Mouse (Mus musculus) hindbrain, embryonic 16.5 days (tissue): ENCODE results near the gene Hpse2. TPM values are rescaled to one million over a fixed set of nuclear protein-coding genes. Genes with fewer than 3 reads are reported as not detected.
A peak's percentile ranks its signal among the peaks of the same experiment; 100 is the strongest.
"Not testable (repeated sequence)": the region's sequence is repeated elsewhere in the genome, so short reads cannot be mapped to it uniquely, and the experiment has no call there.

ENCODE experiments used
- ATAC-seq: fragments of 200-750 bp; cut with Nextera tagmentation; 2 replicates; pipeline ENCODE4 v1.8.0; 2017; ENCODE audit warnings: moderate TSS enrichment, moderate library complexity
- H3K27ac ChIP-seq: fragments of 300-500 bp; sonication (generic); 2 replicates; pipeline ENCODE4 v1.5.1; 2014; ENCODE audit warnings: low read depth, mild to moderate bottlenecking, control low read depth, low read length, moderate library complexity
- H3K27me3 ChIP-seq: fragments of 300-500 bp; sonication (generic); replicated peaks from 2 replicates; pipeline ENCODE4 v1.6.1; 2014; ENCODE audit warnings: low read length; ENCODE audit not compliant: control insufficient read depth, insufficient read depth
- H3K36me3 ChIP-seq: fragments of 300-500 bp; sonication (generic); 2 replicates; pipeline ENCODE4 v1.6.1; 2014; ENCODE audit warnings: mild to moderate bottlenecking, low read length, moderate library complexity, mixed read lengths; ENCODE audit not compliant: control insufficient read depth, insufficient read depth
- H3K4me1 ChIP-seq: fragments of 300-500 bp; sonication (generic); 2 replicates; pipeline ENCODE4 v1.6.1; 2014; ENCODE audit warnings: low read depth, low read length; ENCODE audit not compliant: control insufficient read depth, insufficient read depth
- H3K4me2 ChIP-seq: fragments of 300-500 bp; sonication (generic); 2 replicates; pipeline ENCODE4 v1.6.1; 2014; ENCODE audit warnings: mild to moderate bottlenecking, low read length, control low read depth, moderate library complexity
- H3K4me3 ChIP-seq: fragments of 300-500 bp; sonication (generic); 2 replicates; pipeline ENCODE4 v1.5.1; 2014; ENCODE audit warnings: mild to moderate bottlenecking, low read length, control low read depth, moderate library complexity
- H3K9ac ChIP-seq: fragments of 300-500 bp; sonication (generic); 2 replicates; pipeline ENCODE4 v1.6.1; 2014; ENCODE audit warnings: low read depth, mild to moderate bottlenecking, control low read depth, low read length, moderate library complexity
- H3K9me3 ChIP-seq: fragments of 300-500 bp; sonication (generic); 2 replicates; pipeline ENCODE4 v1.6.1; 2014; ENCODE audit warnings: mild to moderate bottlenecking, low read length, moderate library complexity; ENCODE audit not compliant: control insufficient read depth
- WGBS: fragments of 180-500 bp; shearing (Covaris S2); extraction: QIAGEN DNeasy Blood & Tissue Kit; methylation state at CpG from one replicate; pipeline ENCODE4 v1.1.7; 2014; 5-methylcytosine and 5-hydroxymethylcytosine counted together
- polyA plus RNA-seq: library from polyadenylated mRNA; unstranded; fragments of >200 nt; fragmentation: Nextera tagmentation; extraction: Ambion mirVana; gene quantifications from 2 replicates; pipeline ENCODE4 v1.2.1, GENCODE M21; 2015

The Hpse2 gene
- polyA plus RNA-seq, 1 experiment from 2014 or later = 0.20 TPM

GRCm38 (mm10) chr19:43386041-43386952, 1.9 kb downstream of the Hpse2 start:
- under 1% methylated on average over 48 of the region's 48 CpGs for WGBS
- Histone ChIP-seq H3K27me3 (peaks cover 49% of the 10 kb centered on the region), H3K9ac (no peak overlapping the region)

GRCm38 (mm10) chr19:43385451-43385850, 2.7 kb downstream of the Hpse2 start:
- Histone ChIP-seq H3K9ac (no peak overlapping the region), H3K27ac (no peak overlapping the region), H3K36me3 (no peaks in the 10 kb centered on the region), H3K27me3 (peaks cover 49% of the 10 kb centered on the region), H3K4me3 (peak overlapping the region; percentile 36), H3K4me1 (peaks cover 20% of the 10 kb centered on the region), H3K9me3 (no peaks in the 10 kb centered on the region), H3K4me2 (peak overlapping the region; percentile 66)
- WGBS = 3% methylated on average over 13 of the region's 13 CpGs
- ATAC-seq = no peak

More at GRCm38 (mm10) chr19:43386041-43386952, 1.9 kb downstream of the Hpse2 start:
- Histone ChIP-seq H3K27ac (no peak overlapping the region), H3K4me1 (peaks cover 20% of the 10 kb centered on the region), H3K36me3 (no peaks in the 10 kb centered on the region), H3K9me3 (no peaks in the 10 kb centered on the region), H3K4me2 (peak overlapping the region; percentile 66), H3K4me3 (peak overlapping the region; percentile 40)
- ATAC-seq = no peak

GRCm38 (mm10) chr19:43384978-43385431, 3.1 kb downstream of the Hpse2 start:
- Histone ChIP-seq H3K4me2 (peak overlapping the region; percentile 66), H3K27ac (no peak overlapping the region), H3K9me3 (no peaks in the 10 kb centered on the region), H3K4me1 (peaks cover 20% of the 10 kb centered on the region), H3K27me3 (peaks cover 49% of the 10 kb centered on the region), H3K4me3 (peak overlapping the region; percentile 36), H3K9ac (0 out of 2 replicates have a peak overlapping the region, but pooled peaks have one; percentile 35), H3K36me3 (no peaks in the 10 kb centered on the region)
- ATAC-seq = no peak
- WGBS = 0% methylated on average over 25 of the region's 25 CpGs

- peaks cover 47% of the 10 kb centered on the region for H3K27me3 ChIP-seq
- no peak overlapping the region for H3K27ac ChIP-seq
- peak overlapping the region; percentile 66 for H3K4me2 ChIP-seq
- H3K4me3 ChIP-seq = peak overlapping the region; percentile 36
- no peak for ATAC-seq
- peaks cover 20% of the 10 kb centered on the region for H3K4me1 ChIP-seq
- 0 out of 2 replicates have a peak overlapping the region, but pooled peaks have one; percentile 35 for H3K9ac ChIP-seq
- H3K36me3 ChIP-seq = no peaks in the 10 kb centered on the region
- H3K9me3 ChIP-seq = no peaks in the 10 kb centered on the region
- 2% methylated on average over 19 of the region's 19 CpGs for WGBS
Observed at GRCm38 (mm10) chr19:43384346-43384977, 3.7 kb downstream of the Hpse2 start.

- ATAC-seq = no peak
- Histone ChIP-seq H3K9me3 (no peaks in the 10 kb centered on the region), H3K36me3 (no peaks in the 10 kb centered on the region), H3K27me3 (no peaks in the 10 kb centered on the region), H3K4me1 (no peaks in the 10 kb centered on the region), H3K4me3 (no peak overlapping the region), H3K9ac (no peak overlapping the region), H3K4me2 (no peak overlapping the region), H3K27ac (no peak overlapping the region)
- 84% methylated on average over 3 of the region's 3 CpGs for WGBS
Observed at GRCm38 (mm10) chr19:43358830-43359229, 29.3 kb downstream of the Hpse2 start.

- Histone ChIP-seq H3K4me1 (no peaks in the 10 kb centered on the region), H3K27ac (no peak overlapping the region), H3K27me3 (no peaks in the 10 kb centered on the region), H3K9me3 (0 out of 2 replicates have a peak, but pooled peaks cover 2% of the 10 kb centered on the region), H3K4me2 (no peak overlapping the region), H3K4me3 (no peak overlapping the region), H3K9ac (no peak overlapping the region), H3K36me3 (no peaks in the 10 kb centered on the region)
- no peak for ATAC-seq
Observed at GRCm38 (mm10) chr19:43311125-43311524, 77.0 kb downstream of the Hpse2 start.

GRCm38 (mm10) chr19:43306756-43307155, 81.4 kb downstream of the Hpse2 start:
- no peak for ATAC-seq
- no peaks in the 10 kb centered on the region for H3K27me3 ChIP-seq
- H3K4me2 ChIP-seq = no peak overlapping the region
- no peaks in the 10 kb centered on the region for H3K4me1 ChIP-seq
- H3K9me3 ChIP-seq = 0 out of 2 replicates have a peak, but pooled peaks cover 2% of the 10 kb centered on the region
- H3K36me3 ChIP-seq = no peaks in the 10 kb centered on the region
- no peak overlapping the region for H3K27ac ChIP-seq
- no peak overlapping the region for H3K4me3 ChIP-seq
- H3K9ac ChIP-seq = no peak overlapping the region

- H3K36me3 ChIP-seq, H3K4me3 ChIP-seq, H3K9me3 ChIP-seq, ATAC-seq, H3K27me3 ChIP-seq, H3K4me1 ChIP-seq, H3K4me2 ChIP-seq, H3K9ac ChIP-seq, H3K27ac ChIP-seq: not testable (repeated sequence)
- 86% methylated on average over 1 of the region's 1 CpGs for WGBS
Observed at GRCm38 (mm10) chr19:43281336-43281735, 106.8 kb downstream of the Hpse2 start.

- H3K4me1 ChIP-seq = no peaks in the 10 kb centered on the region
- no peaks in the 10 kb centered on the region for H3K27me3 ChIP-seq
- no peak overlapping the region for H3K9ac ChIP-seq
- H3K36me3 ChIP-seq = no peaks in the 10 kb centered on the region
- no peak overlapping the region for H3K27ac ChIP-seq
- no peak for ATAC-seq
- H3K4me2 ChIP-seq = no peak overlapping the region
- WGBS = 94% methylated on average over 4 of the region's 4 CpGs
- H3K4me3 ChIP-seq = no peak overlapping the region
- no peaks in the 10 kb centered on the region for H3K9me3 ChIP-seq
Observed at GRCm38 (mm10) chr19:43243993-43244392, 144.2 kb downstream of the Hpse2 start.
